Mouse (Mus musculus): ENCODE data around the gene Scamp5. TPM values are rescaled to one million over a fixed set of nuclear protein-coding genes. Genes with fewer than 3 reads are reported as not detected.
A peak's percentile ranks its signal among the peaks of the same experiment; 100 is the strongest.

Scamp5 gene
- polyA plus RNA-seq, 1 experiment: 30.9 TPM

DNA sequence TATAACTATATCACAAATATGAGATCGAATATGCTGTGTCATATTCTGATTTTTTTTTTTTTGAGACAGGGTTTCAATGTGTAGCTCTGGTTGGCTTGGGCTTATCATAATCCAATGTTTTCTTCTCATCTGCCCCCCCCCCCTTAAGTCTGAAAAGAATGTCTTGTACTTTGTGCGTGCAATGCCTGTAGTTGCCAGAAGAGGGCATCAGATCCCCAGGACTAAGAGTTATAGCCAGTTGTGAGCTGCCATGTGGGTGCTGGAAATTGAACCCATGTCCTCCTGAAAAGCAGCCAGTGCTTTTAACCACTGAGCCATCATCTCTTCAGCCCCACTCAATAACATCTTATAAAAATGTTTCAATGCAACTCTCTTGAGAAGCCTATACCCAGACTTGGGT lies 8.2 kb downstream of the Scamp5 start:
- H3K4me1 ChIP-seq: peaks cover 38% of the 10 kb centered on the region
- no peak overlapping the region for H3K4me3 ChIP-seq (replicated peaks)
- peaks cover 4% of the 10 kb centered on the region for H3K27me3 ChIP-seq (replicated peaks)
- peaks cover 41% of the 10 kb centered on the region for H3K36me3 ChIP-seq (replicated peaks; ENCODE audit: low read length)
- no peak for TF ChIP-seq GATA1 (IDR thresholded peaks at IDR 0.05; ENCODE audit: borderline replicate concordance, low read length)
- TF ChIP-seq FLI1 (IDR thresholded peaks at IDR 0.05; ENCODE audit: low read length): no peak
- peaks cover 6% of the 10 kb centered on the region for H3K9me3 ChIP-seq

DNA sequence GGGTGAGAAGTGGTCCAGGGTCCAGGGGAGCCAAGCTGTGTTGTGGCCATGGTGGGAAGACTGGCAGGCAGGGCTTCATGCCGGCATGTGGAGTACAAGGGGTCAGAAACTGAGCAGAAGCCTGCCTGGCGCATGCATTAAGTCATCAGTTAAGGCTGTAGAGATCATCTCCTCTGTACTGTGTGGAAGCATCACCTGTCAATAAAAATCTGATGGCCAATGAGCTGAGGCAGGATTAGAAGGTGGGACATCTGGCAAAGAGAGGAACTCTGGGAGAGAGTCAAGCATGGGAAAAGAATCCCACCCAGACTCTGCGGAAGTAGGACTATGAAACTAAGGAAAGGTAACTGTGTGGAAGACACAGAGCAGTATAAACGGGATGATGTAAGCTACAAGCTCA lies 14.3 kb downstream of the Scamp5 start:
- H3K4me3 ChIP-seq (replicated peaks): no peak overlapping the region
- peaks cover 4% of the 10 kb centered on the region for H3K27me3 ChIP-seq (replicated peaks)
- peaks cover 61% of the 10 kb centered on the region for H3K36me3 ChIP-seq (replicated peaks; ENCODE audit: low read length)
- H3K4me1 ChIP-seq: peaks cover 29% of the 10 kb centered on the region
- no peak for TF ChIP-seq FLI1 (IDR thresholded peaks at IDR 0.05; ENCODE audit: low read length)
- peaks cover 8% of the 10 kb centered on the region for H3K9me3 ChIP-seq

DNA sequence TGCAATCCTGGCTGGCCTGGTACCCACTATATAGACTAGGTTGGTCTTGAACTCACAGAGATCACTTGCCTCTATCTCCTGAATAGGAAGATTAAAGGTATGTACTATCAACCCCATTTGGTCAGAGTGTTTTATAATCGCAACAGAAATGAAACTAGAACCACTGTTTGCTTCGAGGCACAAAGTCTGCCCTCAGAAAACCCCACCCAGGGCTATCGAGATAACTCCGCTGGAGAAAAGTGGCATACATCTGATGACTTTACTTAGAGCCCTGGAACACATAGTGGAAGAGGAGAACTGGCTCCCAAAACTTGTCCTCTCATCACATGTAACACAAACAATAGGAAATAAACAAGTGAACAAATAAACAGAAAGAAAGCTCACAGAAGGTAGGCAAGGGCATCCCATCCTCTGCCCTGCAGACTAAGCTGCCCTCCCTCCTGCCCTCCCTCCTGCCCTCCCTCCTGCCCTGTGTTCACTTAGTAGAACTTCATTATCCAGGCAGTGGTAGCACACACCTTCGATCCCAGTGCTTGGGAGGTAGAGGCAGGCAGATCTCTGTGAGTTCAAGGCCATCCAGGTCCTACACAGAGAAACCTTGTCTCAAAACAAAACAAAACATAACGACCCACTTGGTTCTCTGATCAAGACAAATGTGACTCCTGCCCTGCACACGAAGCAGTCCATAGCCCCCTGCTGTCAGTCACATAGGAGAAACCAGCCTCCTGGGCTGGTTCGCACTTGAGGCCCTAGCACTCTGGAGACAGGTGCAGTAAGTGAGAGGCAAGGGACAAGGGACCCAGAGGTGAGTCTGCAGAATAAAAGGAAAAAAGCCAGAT lies 15.0 kb downstream of the Scamp5 start:
- TF ChIP-seq FLI1 (IDR thresholded peaks at IDR 0.05; ENCODE audit: low read length) (no peak), GATA1 (IDR thresholded peaks at IDR 0.05; ENCODE audit: borderline replicate concordance, low read length) (no peak)
- H3K27me3 ChIP-seq (replicated peaks): peaks cover 4% of the 10 kb centered on the region
- peaks cover 63% of the 10 kb centered on the region for H3K36me3 ChIP-seq (replicated peaks; ENCODE audit: low read length)
- no peak overlapping the region for H3K4me3 ChIP-seq (replicated peaks)
- H3K4me1 ChIP-seq: peaks cover 29% of the 10 kb centered on the region
- H3K9me3 ChIP-seq: peaks cover 8% of the 10 kb centered on the region

DNA sequence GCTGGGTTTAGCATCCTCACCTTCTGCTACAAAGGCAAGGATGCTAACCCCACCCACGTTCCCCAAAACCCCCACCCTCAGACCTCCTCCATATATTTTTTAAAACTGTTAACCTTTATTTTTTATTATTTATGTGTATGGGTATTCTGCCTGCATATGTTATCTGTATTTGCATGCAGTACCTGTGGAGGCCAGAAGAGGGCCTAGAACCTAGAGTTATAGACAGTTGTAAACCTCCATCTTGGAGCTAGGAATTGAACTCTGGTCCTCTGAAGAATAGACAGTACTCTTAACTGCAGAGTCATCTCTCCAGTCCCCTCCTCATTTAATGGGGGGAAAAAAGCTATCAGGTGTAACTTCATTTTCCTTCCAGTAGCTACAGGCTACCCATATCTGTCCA lies 18.1 kb downstream of the Scamp5 start:
- Histone ChIP-seq H3K27me3 (replicated peaks) (peaks cover 14% of the 10 kb centered on the region), H3K36me3 (replicated peaks; ENCODE audit: low read length) (peaks cover 89% of the 10 kb centered on the region), H3K4me1 (peaks cover 13% of the 10 kb centered on the region), H3K4me3 (replicated peaks) (no peak overlapping the region), H3K9me3 (peaks cover 8% of the 10 kb centered on the region)
- TF ChIP-seq GATA1 (IDR thresholded peaks at IDR 0.05; ENCODE audit: borderline replicate concordance, low read length): no peak
- TF ChIP-seq FLI1 (IDR thresholded peaks at IDR 0.05; ENCODE audit: low read length): no peak

DNA sequence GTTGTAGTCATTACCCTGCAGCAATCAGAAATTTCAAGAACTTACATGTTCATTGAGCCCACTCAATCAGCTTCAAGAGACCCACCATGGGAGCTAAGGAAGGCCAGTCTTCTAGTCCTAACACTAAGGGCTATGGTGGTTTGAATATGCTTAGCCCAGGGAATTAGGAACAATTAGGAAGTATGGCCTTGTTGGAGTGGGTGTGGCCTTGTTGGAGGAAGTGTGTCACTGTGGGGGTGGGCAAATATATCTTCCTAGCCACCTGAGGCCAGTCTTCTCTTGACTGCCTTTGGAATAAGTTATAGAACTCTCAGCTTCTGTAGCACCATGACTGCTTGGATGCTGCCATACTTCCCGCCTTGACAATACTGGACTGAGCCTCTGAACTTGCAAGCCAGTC lies 27.2 kb downstream of the Scamp5 start:
- H3K27me3 ChIP-seq (replicated peaks): peaks cover 8% of the 10 kb centered on the region
- peak overlapping the region; percentile 50 for H3K4me3 ChIP-seq (replicated peaks)
- TF ChIP-seq FLI1 (IDR thresholded peaks at IDR 0.05; ENCODE audit: low read length) (no peak), GATA1 (IDR thresholded peaks at IDR 0.05; ENCODE audit: borderline replicate concordance, low read length) (no peak)
- peaks cover 73% of the 10 kb centered on the region for H3K36me3 ChIP-seq (replicated peaks; ENCODE audit: low read length)
- peaks cover 57% of the 10 kb centered on the region for H3K4me1 ChIP-seq
- H3K9me3 ChIP-seq: no peaks in the 10 kb centered on the region

DNA sequence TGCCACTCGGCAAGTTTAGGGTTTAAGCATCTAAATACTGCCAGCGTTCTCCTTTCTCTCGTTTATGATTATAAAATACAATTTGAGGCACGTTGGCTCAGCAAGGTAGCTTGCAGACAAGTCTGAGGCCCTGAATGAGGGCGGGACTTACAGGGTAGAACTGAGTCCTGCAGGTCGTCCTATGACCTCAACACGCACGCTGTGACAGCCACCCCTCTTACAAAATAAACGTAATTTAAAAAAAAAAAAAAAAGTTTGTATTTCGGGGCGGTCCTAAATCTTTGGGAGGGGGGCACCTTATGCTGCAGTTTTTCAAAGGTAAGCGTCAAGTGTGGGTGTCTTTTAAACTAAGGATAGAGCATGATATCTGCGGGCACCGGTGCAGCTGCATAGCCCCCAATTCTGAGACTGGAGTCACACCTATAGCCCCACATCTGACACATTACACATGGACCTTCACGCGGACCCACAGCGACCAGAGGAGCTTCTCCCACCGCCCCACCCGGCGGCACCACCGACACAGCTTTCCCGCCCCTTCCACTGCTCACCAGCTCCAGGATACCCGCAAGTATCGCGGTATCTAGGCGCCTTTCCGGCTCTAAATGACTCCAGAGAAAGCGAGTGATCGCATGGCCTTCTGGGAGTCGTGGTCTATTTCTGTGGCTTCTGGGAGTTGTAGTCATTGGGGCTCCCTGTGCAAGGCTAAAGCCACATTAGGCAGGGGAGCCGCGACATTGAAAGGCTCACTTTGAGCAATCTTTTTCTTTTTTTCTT lies 28.2 kb downstream of the Scamp5 start, which contains the start of gene Ppcdc:
TSS of gene Ppcdc (minus strand) at position 603 of the 774 bp plus-strand sequence.
- Histone ChIP-seq H3K4me1 (peaks cover 66% of the 10 kb centered on the region), H3K9me3 (no peaks in the 10 kb centered on the region), H3K4me3 (replicated peaks) (peak within 1 kb of the TSS; percentile 94), H3K27me3 (replicated peaks) (peaks cover 1% of the 10 kb centered on the region), H3K36me3 (replicated peaks; ENCODE audit: low read length) (peaks cover 73% of the 10 kb centered on the region)
- TF ChIP-seq FLI1 (IDR thresholded peaks at IDR 0.05; ENCODE audit: low read length) (peak; percentile 62; the same call in 1 of the 2 replicates), GATA1 (IDR thresholded peaks at IDR 0.05; ENCODE audit: borderline replicate concordance, low read length) (no peak)

DNA sequence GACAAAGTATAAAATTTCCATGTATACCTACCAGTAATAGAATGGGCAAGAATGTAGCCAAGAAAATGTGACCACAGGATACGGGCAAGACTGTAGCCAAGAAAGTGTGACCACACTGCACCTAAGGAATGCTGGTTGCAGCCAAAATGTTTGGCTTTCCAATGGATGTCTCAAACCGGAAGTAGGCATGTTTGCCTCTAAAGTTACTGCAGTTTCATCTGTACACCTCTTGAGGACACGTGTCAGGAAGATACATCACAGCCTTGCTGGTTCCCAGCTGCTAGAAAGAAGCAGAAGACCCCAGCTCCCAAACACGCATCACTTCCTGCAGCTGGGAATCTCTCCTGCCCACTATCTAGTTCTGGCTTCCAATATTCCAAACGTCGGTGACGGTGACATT lies 28.8 kb downstream of the Scamp5 start:
- Histone ChIP-seq H3K36me3 (replicated peaks; ENCODE audit: low read length) (peaks cover 75% of the 10 kb centered on the region), H3K4me1 (peaks cover 72% of the 10 kb centered on the region), H3K27me3 (replicated peaks) (no peaks in the 10 kb centered on the region), H3K4me3 (replicated peaks) (peak overlapping the region; percentile 94), H3K9me3 (no peaks in the 10 kb centered on the region)
- TF ChIP-seq FLI1 (IDR thresholded peaks at IDR 0.05; ENCODE audit: low read length) (no peak), GATA1 (IDR thresholded peaks at IDR 0.05; ENCODE audit: borderline replicate concordance, low read length) (no peak)

DNA sequence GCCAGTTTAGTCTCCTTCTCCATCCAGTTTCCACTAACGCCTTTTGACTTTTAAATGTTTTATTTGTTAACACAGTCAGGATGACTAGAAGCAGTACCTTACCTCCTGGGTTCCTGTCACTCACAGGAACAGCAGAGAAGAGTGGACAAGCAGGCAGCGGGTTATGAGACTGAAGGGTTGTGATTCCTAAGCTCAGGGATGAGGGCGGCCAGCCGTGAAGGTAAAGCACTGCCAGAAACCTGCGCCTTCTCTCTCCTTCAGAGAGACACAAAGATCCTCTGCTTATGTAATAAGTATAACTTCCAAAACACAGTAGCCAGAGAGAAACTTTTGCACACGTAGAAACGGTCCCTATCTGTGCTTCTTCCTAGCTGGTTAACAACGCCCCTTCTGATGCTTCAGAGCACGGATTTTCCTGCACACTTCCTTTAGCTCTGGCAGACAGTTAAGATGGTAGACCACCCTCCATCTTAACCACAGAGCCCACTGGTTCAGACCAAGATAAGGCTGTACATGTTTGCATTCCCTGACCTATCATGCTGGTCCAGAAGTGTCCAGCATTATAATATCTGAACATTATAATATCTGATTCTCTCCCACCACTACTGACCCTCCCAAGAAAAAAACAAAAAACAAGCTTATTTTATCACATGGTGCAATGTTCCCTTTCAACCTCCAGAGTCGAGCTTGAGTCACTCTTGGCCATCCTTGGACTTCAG lies 29.8 kb downstream of the Scamp5 start:
- Histone ChIP-seq H3K4me1 (peaks cover 82% of the 10 kb centered on the region), H3K27me3 (replicated peaks) (no peaks in the 10 kb centered on the region), H3K36me3 (replicated peaks; ENCODE audit: low read length) (peaks cover 70% of the 10 kb centered on the region), H3K4me3 (replicated peaks) (no peak overlapping the region), H3K9me3 (no peaks in the 10 kb centered on the region)
- TF ChIP-seq GATA1 (IDR thresholded peaks at IDR 0.05; ENCODE audit: borderline replicate concordance, low read length) (no peak), FLI1 (IDR thresholded peaks at IDR 0.05; ENCODE audit: low read length) (no peak)

DNA sequence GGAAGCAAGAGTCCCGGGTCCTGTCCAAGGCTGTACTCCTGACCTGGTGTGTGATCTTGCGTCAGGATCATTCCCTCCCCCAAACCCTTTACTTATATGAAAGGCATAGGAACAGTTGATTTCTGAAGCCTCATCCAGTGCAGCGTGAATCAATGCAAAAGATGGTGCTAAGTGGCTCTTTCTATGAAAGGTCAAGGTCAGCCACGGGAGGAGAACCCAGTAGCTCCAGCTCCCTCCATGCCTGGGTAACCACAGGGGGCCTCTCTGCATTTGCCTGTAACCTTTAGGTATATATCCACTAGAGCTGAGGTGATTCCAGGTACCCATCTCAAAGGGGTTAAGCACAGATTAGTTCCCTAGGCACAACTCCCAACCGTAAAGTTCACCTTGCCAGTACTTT lies 31.7 kb downstream of the Scamp5 start:
- no peak overlapping the region for H3K4me3 ChIP-seq (replicated peaks)
- peaks cover 88% of the 10 kb centered on the region for H3K4me1 ChIP-seq
- H3K27me3 ChIP-seq (replicated peaks): no peaks in the 10 kb centered on the region
- H3K36me3 ChIP-seq (replicated peaks; ENCODE audit: low read length): peaks cover 69% of the 10 kb centered on the region
- no peak for TF ChIP-seq FLI1 (IDR thresholded peaks at IDR 0.05; ENCODE audit: low read length)
- H3K9me3 ChIP-seq: no peaks in the 10 kb centered on the region
